Mouse (Mus musculus): ENCODE results near the gene Snai1. TPM values are rescaled to one million over a fixed set of nuclear protein-coding genes. Genes with fewer than 3 reads are reported as not detected.
A peak's percentile ranks its signal among the peaks of the same experiment; 100 is the strongest.

Gene Snai1
- polyA plus RNA-seq, 1 experiment from 2014 or later: 0.66 TPM

DNA sequence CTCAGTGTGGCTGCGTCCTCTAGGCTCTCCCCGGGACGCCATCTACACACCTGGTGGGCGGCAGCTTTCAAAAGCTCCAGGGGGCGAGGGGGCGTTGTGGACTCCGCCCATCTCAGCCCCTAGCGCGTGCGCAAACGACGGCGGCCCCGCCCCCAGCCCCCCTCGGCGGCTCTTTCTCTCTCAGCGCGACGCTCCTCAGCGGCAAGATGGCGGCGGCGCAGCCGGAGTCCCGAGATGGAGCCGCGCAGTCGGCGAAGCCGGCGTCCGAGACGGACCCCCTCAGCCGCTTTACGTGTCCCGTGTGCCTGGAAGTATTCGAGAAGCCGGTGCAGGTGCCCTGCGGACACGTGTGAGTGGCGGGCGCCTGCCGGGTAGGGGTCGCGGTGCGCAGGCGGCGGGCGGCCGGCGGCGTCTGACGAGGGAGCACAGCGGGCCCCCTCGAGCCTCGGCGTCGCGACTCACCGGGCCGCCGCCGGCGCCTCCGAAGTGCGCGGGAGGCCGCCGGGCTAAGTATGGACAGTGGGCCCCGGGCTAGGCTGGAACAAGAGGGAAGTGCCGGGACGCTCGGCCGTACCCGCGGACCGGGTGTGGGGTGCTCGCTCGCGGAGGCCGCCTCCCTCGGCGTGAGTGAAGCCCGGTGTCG, 34.6 kb upstream of the Snai1 start:
- Histone ChIP-seq H3K4me2 (ENCODE audit: low read depth, low read length) (peak overlapping the region; percentile 82), H3K27me3 (ENCODE audit: control insufficient read depth, insufficient read depth, low read length) (no peaks in the 10 kb centered on the region), H3K36me3 (ENCODE audit: control insufficient read depth, insufficient read depth, low read length) (0 out of 2 replicates have a peak, but pooled peaks cover 3% of the 10 kb centered on the region), H3K4me1 (ENCODE audit: control insufficient read depth, insufficient read depth, low read length) (peaks cover 29% of the 10 kb centered on the region), H3K27ac (ENCODE audit: low read depth, low read length) (peak overlapping the region; percentile 89), H3K4me3 (ENCODE audit: low read depth, low read length) (peak overlapping the region; percentile 97), H3K9ac (replicated peaks; ENCODE audit: low read depth, low read length) (peak overlapping the region; percentile 90), H3K9me3 (ENCODE audit: control insufficient read depth, low read length) (no peaks in the 10 kb centered on the region)
- under 1% methylated on average over 67 of the region's 85 CpGs for WGBS
- peak; percentile 92 for ATAC-seq (ENCODE audit: low read depth)

DNA sequence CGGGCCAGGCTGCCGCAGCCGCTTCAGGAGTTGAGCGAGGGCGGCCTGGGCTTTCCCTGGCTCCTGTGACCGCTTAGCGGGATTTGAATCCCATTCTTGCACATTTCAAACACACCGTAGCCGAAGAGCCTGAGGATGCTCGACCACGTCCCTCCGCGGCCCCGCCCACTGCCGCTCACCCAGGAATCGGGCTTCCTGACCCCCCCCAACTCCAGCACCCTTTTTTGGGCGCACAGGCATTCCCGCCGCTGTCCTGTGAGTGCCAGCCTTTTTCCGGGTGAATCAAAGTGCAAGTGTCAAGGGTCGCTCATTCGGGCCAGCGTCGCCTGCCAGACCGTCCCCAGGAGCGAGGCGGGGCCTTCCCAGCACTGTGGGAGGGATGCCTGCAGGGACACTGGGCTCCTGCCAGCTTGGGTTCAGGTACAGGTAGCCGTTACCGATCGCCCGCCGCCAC, 34.1 kb upstream of the Snai1 start:
- Histone ChIP-seq H3K36me3 (ENCODE audit: control insufficient read depth, insufficient read depth, low read length) (0 out of 2 replicates have a peak, but pooled peaks cover 5% of the 10 kb centered on the region), H3K9me3 (ENCODE audit: control insufficient read depth, low read length) (no peaks in the 10 kb centered on the region), H3K27me3 (ENCODE audit: control insufficient read depth, insufficient read depth, low read length) (no peaks in the 10 kb centered on the region), H3K27ac (ENCODE audit: low read depth, low read length) (peak overlapping the region; percentile 89), H3K4me3 (ENCODE audit: low read depth, low read length) (peak overlapping the region; percentile 97), H3K9ac (replicated peaks; ENCODE audit: low read depth, low read length) (peak overlapping the region; percentile 90), H3K4me1 (ENCODE audit: control insufficient read depth, insufficient read depth, low read length) (peaks cover 29% of the 10 kb centered on the region), H3K4me2 (ENCODE audit: low read depth, low read length) (peak overlapping the region; percentile 82)
- WGBS: under 1% methylated on average over 32 of the region's 32 CpGs
- peak; percentile 20; the same call in 1 of the 2 replicates for ATAC-seq (ENCODE audit: low read depth)

DNA sequence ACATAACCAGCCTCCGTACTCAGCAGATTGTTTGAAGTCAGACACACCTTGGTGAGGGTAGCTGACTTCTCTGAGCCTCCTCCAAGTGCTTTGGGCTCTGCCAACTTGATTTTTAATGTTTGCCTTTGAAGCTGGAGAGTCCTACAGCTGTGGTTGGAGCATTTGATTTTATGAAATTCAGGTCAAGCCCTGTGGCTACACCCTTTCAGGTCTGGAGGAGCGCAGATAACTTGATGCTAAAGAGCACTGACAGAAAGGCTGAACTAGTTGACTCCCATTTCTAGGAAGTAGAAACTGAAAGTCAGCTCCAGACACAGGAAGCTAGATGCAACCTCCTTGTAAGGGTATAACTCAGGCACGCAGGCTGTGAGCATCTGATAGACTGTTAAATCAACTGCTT, 32.9 kb upstream of the Snai1 start:
- 0 out of 2 replicates have a peak overlapping the region, but pooled peaks have one; percentile 7 for H3K9ac ChIP-seq (replicated peaks; ENCODE audit: low read depth, low read length)

DNA sequence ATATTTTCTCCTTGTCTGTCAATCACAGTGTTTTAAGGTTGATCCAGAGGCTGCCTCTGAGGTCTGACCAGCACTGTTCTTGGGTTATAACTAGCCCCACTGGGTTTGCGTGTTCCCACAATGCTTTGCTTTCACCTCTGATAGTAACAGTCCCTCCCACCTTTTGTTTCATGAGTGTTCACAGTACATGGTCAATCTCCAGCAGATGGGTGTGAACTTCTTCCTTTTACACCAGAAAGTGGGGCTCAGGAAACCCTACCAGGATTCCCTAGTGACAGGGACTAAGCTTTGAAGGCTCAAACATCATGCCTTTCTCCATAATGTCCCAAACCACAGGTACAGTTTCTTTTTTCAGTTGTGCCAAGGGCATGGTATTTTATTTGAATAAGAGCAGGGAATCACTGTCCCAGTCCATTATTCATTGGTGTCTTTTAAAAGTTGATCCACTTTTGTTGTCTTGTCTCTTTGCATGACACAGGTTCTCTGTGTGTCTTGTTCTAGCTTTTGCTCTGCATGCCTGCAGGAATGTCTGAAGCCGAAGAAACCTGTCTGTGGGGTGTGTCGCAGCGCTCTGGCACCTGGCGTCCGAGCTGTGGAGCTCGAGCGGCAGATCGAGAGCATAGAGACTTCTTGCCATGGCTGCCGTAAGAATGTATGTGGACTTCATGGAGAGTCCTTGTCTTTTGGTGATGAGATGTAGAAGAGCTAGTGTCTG, 31.3 kb upstream of the Snai1 start:
- Histone ChIP-seq H3K36me3 (ENCODE audit: control insufficient read depth, insufficient read depth, low read length) (peaks cover 9% of the 10 kb centered on the region; the same call in 1 of the 2 replicates), H3K27me3 (ENCODE audit: control insufficient read depth, insufficient read depth, low read length) (no peaks in the 10 kb centered on the region), H3K27ac (ENCODE audit: low read depth, low read length) (no peak overlapping the region), H3K4me2 (ENCODE audit: low read depth, low read length) (no peak overlapping the region), H3K9ac (replicated peaks; ENCODE audit: low read depth, low read length) (no peak overlapping the region), H3K4me1 (ENCODE audit: control insufficient read depth, insufficient read depth, low read length) (peaks cover 29% of the 10 kb centered on the region), H3K4me3 (ENCODE audit: low read depth, low read length) (no peak overlapping the region), H3K9me3 (ENCODE audit: control insufficient read depth, low read length) (no peaks in the 10 kb centered on the region)
- 99% methylated on average over 10 of the region's 10 CpGs for WGBS
- ATAC-seq (ENCODE audit: low read depth): no peak

More for the DNA sequence above, 32.9 kb upstream of the Snai1 start:
- Histone ChIP-seq H3K36me3 (ENCODE audit: control insufficient read depth, insufficient read depth, low read length) (peaks cover 5% of the 10 kb centered on the region; the same call in 1 of the 2 replicates), H3K27ac (ENCODE audit: low read depth, low read length) (no peak overlapping the region), H3K9me3 (ENCODE audit: control insufficient read depth, low read length) (no peaks in the 10 kb centered on the region), H3K4me2 (ENCODE audit: low read depth, low read length) (peak overlapping the region; percentile 82; the same call in 1 of the 2 replicates), H3K4me3 (ENCODE audit: low read depth, low read length) (0 out of 2 replicates have a peak overlapping the region, but pooled peaks have one; percentile 1), H3K27me3 (ENCODE audit: control insufficient read depth, insufficient read depth, low read length) (no peaks in the 10 kb centered on the region), H3K4me1 (ENCODE audit: control insufficient read depth, insufficient read depth, low read length) (peaks cover 29% of the 10 kb centered on the region)
- 89% methylated on average over 3 of the region's 3 CpGs for WGBS
- ATAC-seq (ENCODE audit: low read depth): no peak

DNA sequence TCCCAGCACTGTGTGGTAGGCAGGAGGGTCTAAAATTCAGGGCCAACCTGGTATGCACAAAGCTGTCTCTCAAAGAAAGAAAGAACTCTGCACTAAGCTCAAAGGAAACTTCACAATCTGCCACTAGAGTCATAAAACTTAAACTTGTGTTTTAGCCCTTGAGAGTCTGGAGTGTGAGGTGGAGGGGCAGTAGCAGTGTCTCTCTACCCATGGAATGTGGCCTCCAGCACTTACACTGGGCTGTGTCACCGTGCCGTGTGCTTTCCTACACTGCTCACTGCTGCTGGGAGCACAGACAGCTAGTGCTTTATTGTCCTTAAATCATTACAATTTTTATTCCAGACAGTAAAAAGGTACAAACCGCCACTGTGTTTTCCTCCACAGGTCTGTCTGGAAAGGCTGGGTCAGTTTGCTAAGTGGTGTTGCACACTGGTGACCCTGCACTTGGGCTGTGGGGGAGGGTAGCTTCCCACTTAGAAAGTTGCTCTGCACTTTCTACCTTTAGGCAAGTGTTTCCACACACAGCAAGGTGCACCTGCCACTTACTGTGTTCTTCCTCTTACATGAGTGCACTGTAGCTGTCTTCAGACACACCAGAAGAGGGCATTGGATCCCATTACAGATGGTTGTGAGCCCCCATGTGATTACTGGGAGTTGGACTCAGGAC, 30.1 kb upstream of the Snai1 start:
- peaks cover 21% of the 10 kb centered on the region for H3K36me3 ChIP-seq (ENCODE audit: control insufficient read depth, insufficient read depth, low read length)
- WGBS: 94% methylated on average over 3 of the region's 3 CpGs

DNA sequence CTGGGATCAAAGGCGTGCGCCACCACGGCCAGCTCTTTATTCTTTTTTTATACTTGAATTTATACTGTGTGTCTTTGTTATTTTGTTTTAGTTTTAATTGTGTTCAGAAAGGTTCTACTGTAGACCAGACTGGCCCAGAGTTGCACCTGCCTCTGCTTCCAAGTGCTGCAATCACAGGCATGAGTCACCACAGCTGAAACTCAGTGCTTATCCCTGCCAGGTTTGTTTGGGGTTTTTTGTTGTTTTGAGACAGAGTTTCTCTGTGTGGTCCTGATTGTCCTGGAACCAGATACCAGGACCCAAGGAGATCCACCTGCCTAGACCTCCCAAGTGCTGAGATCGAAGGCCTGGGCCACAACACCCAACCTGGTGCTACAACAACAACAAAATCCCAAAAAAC, 29.4 kb upstream of the Snai1 start:
- peaks cover 27% of the 10 kb centered on the region for H3K36me3 ChIP-seq (ENCODE audit: control insufficient read depth, insufficient read depth, low read length)
- ATAC-seq (ENCODE audit: low read depth): no peak
- no peak overlapping the region for H3K9ac ChIP-seq (replicated peaks; ENCODE audit: low read depth, low read length)
- H3K4me3 ChIP-seq (ENCODE audit: low read depth, low read length): no peak overlapping the region
- H3K27me3 ChIP-seq (ENCODE audit: control insufficient read depth, insufficient read depth, low read length): no peaks in the 10 kb centered on the region
- H3K4me2 ChIP-seq (ENCODE audit: low read depth, low read length): no peak overlapping the region
- H3K4me1 ChIP-seq (ENCODE audit: control insufficient read depth, insufficient read depth, low read length): peaks cover 29% of the 10 kb centered on the region
- 93% methylated on average over 4 of the region's 4 CpGs for WGBS
- H3K9me3 ChIP-seq (ENCODE audit: control insufficient read depth, low read length): no peaks in the 10 kb centered on the region
- H3K27ac ChIP-seq (ENCODE audit: low read depth, low read length): no peak overlapping the region

More for the DNA sequence above, 30.1 kb upstream of the Snai1 start:
- peaks cover 29% of the 10 kb centered on the region for H3K4me1 ChIP-seq (ENCODE audit: control insufficient read depth, insufficient read depth, low read length)
- no peak overlapping the region for H3K4me2 ChIP-seq (ENCODE audit: low read depth, low read length)
- H3K9ac ChIP-seq (replicated peaks; ENCODE audit: low read depth, low read length): no peak overlapping the region
- no peak for ATAC-seq (ENCODE audit: low read depth)
- H3K27me3 ChIP-seq (ENCODE audit: control insufficient read depth, insufficient read depth, low read length): no peaks in the 10 kb centered on the region
- H3K27ac ChIP-seq (ENCODE audit: low read depth, low read length): no peak overlapping the region
- no peaks in the 10 kb centered on the region for H3K9me3 ChIP-seq (ENCODE audit: control insufficient read depth, low read length)
- no peak overlapping the region for H3K4me3 ChIP-seq (ENCODE audit: low read depth, low read length)

DNA sequence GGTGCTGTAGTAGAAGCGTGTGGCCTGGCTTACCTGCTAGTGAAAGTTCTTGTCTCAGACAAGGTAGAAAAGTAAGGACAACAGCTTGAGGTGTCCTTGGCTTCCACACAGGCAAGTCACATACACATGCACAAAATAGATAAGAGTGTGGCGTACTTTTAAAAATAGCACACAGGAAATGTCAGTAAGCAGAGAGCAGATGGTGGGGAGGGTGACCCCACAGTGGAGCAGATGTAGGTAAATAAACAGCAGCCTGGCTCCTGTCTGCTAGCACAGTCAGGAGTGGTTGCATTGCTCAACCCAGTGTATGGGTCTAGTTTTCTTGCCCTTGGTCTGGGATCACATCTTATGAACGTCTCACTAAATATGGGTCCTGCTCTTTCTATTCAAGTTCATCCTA, 27.5 kb upstream of the Snai1 start:
- Histone ChIP-seq H3K4me2 (ENCODE audit: low read depth, low read length) (no peak overlapping the region), H3K4me3 (ENCODE audit: low read depth, low read length) (no peak overlapping the region), H3K27ac (ENCODE audit: low read depth, low read length) (no peak overlapping the region), H3K27me3 (ENCODE audit: control insufficient read depth, insufficient read depth, low read length) (no peaks in the 10 kb centered on the region), H3K9ac (replicated peaks; ENCODE audit: low read depth, low read length) (no peak overlapping the region), H3K9me3 (ENCODE audit: control insufficient read depth, low read length) (no peaks in the 10 kb centered on the region), H3K36me3 (ENCODE audit: control insufficient read depth, insufficient read depth, low read length) (peaks cover 44% of the 10 kb centered on the region), H3K4me1 (ENCODE audit: control insufficient read depth, insufficient read depth, low read length) (peaks cover 14% of the 10 kb centered on the region)
- WGBS: 93% methylated on average over 3 of the region's 3 CpGs
- ATAC-seq (ENCODE audit: low read depth): no peak

DNA sequence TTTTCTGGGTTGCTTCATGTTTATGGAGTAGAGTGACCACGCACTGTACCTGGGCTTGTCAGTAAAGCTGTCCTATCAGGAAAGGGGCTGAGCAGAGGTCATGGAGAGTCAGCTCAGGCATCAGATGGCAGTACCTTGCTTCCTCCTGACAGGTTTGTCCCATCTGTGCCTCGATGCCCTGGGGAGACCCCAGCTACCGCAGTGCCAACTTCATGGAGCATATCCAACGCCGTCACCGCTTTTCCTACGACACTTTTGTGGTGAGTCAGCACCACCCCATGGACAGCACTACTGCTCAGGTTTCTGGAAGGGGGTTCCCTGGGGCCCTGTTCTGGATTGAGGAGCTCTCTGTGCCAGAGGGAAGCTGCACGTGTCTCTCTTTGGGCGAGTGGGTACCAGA, 25.6 kb upstream of the Snai1 start:
- no peak overlapping the region for H3K27ac ChIP-seq (ENCODE audit: low read depth, low read length)
- WGBS: 81% methylated on average over 9 of the region's 9 CpGs
- no peaks in the 10 kb centered on the region for H3K27me3 ChIP-seq (ENCODE audit: control insufficient read depth, insufficient read depth, low read length)
- H3K9ac ChIP-seq (replicated peaks; ENCODE audit: low read depth, low read length): no peak overlapping the region
- H3K4me1 ChIP-seq (ENCODE audit: control insufficient read depth, insufficient read depth, low read length): no peaks in the 10 kb centered on the region
- no peak for ATAC-seq (ENCODE audit: low read depth)
- H3K4me2 ChIP-seq (ENCODE audit: low read depth, low read length): no peak overlapping the region
- H3K36me3 ChIP-seq (ENCODE audit: control insufficient read depth, insufficient read depth, low read length): peaks cover 58% of the 10 kb centered on the region
- H3K4me3 ChIP-seq (ENCODE audit: low read depth, low read length): no peak overlapping the region
- H3K9me3 ChIP-seq (ENCODE audit: control insufficient read depth, low read length): no peaks in the 10 kb centered on the region
